Mouse (Mus musculus): Measurements from ENCODE around the gene Mettl7b.

DNA sequence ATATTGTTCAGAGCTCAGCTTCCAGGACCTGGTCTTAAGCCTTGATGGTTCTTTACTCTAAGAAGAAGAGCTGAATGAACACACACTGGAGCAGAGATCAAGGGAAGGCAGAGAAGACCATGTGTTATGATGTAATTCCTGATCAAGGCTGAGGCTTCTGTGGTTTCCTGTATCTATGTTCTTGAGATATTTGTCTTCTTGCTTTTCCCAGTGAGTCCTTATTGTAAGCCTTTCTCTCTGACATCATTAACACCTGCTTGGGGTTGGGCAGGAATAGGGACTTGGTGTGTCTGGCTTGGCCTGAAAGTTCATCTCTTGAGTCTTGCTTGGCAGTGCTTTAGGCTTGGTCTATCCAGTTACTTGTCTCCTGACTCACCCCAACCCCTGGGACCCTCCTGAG, 30.2 kb upstream of the Mettl7b start:
- TF ChIP-seq TAL1 (IDR thresholded peaks at IDR 0.05; ENCODE audit: low read length) (no peak), GATA1 (IDR thresholded peaks at IDR 0.05; ENCODE audit: low read length) (no peak)
